Mouse (Mus musculus) ES-Bruce4 (cell line): ENCODE data around the gene Cst7.

Source experiments
- CTCF ChIP-seq: IDR thresholded peaks from one replicate; pipeline ENCODE4 v1.8.1; 2011; ENCODE audit warnings: low read depth, low read length
- EP300 ChIP-seq: IDR thresholded peaks from 2 replicates; pipeline ENCODE4 v1.6.1; 2011; ENCODE audit warnings: low read depth, low read length; ENCODE audit not compliant: insufficient read depth
- POLR2A ChIP-seq: IDR thresholded peaks from one replicate; pipeline ENCODE4 v1.8.1; 2011; ENCODE audit warnings: low read length; ENCODE audit not compliant: insufficient read depth

- TF ChIP-seq POLR2A (no peak), CTCF (no peak), EP300 (no peak)
Observed at GRCm38 (mm10) chr2:150623957-150624356, 53.7 kb downstream of the Cst7 start.
